Mouse (Mus musculus): ENCODE data around the gene Prdm12.

The Prdm12 gene

DNA sequence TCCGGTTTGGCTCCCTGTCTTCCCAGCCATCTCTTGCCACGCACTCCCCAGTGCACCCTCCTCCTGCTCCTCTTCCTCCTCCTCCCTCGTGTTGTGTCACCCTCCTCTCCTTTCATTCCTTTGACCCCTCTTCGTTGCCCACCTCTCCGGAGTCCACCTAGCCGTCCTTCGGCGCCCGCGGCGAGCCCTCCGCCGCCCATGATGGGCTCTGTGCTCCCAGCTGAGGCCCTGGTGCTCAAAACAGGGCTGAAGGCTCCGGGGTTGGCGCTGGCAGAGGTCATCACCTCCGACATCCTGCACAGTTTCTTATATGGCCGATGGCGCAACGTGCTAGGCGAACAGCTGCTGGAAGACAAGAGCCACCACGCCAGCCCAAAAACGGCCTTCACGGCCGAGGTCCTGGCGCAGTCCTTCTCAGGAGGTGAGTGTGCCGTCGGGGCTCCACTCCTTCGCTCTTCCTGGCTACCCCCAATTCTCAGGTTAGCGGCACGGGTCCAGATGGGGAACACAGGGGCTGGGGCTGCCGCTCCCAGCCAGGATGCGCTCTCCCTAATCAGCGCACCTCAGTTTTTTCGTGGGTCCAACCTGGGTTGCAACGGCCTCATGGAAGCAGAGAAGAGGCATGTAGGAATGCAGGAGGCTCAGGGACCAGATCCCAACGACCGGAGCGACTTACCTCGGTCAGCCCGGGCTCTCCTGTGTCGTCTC, at the start of gene Prdm12:
Gene Prdm12, plus strand, starts transcription at position 137 of the 708 bp plus-strand sequence.
- DNase-seq (ENCODE audit: low spot score in 2 of 2): no peak

DNA sequence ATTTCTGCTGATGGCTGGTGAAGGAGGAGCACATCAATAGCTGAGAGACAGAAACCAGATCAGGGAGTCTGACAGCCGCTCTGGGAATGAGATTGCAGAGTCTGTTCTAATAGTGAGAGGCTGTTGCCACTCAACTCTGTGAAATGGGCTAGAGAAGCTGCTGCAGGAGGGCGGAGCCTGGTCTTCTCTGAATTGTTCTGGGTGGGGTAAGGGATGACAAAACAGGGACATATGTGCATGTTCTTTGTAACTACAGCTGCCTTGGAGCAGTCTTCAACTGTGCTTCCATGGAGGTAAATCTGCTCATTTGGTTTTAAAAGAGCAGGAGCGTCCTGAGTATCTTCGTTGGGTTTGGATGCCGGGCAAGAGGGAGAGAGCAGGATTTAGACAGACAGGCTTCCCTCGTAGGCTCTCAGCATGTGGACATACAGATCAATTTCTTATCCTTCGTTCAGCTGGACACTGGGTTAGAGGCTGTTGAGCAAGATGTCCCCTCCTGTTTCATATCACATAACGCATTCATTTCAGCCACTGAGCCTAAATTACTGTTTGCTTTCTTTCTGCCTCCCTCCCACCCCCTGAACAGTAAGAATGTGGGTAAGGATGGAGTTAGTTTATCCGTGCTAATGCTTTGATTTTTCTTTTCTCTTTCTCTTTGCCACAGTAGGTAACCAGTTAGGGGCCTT, 47.9 kb upstream of the Prdm12 start:
- no peak for DNase-seq (ENCODE audit: low spot score in 2 of 2)

DNA sequence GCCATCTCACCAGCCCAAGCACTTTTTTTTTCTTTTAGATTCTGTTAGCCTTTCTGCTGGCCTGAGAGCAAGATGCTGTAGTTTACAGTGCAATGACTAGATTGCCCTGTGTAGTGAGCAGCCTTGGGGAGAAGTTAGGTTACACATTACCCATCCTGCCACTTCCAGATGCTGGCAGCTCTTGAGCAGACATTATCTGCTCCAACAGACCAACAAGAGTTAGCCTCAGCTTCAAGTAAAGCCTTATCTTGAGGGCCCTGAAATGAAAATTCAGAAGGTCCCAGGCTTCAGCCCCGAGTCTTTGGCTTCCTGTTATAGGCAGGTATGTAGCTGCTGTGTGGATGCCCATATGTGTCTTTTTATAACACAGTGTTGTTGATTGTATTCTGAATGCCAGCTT, 32.3 kb upstream of the Prdm12 start:
- DNase-seq (ENCODE audit: low spot score in 2 of 2): no peak

DNA sequence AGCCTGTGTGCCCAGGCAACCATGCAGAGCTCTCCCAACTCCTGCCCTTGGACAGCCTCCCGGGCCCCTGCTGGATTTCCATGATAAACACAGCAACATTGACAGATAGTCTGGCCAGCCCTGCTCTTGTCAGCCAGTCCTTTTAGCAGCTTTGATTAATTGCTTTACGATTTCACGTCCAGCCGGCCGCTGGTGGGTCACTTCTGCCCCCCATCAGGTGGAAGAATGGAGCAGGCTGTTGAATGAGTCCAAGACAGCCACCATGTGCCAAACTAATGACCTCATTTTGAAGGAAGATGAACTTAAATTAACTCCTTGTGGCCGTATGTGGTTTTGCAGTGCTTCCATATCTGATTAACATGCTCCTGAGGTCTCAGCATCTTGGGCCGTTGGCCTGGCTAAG, 30.0 kb upstream of the Prdm12 start:
- DNase-seq (ENCODE audit: low spot score in 2 of 2): no peak

DNA sequence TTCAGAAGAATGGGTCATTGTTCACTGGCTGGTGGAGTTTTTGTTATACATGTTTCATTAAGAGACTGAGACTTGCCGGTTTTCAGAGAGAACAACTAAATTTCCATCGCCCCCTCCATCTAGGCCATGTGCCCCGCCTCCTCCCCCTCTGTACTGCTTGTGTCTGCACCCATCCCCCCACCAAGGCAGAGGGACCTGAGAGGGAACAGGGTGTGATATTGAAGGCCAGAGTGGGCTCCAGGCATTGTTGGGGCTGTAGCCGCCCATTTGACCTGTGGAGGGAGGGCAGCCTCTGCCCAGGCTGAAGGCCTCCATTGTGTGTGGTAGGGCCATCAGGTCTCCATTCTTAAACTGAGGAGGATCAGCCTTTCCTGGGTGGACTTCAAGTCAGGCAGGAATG, 28.9 kb upstream of the Prdm12 start:
- no peak for DNase-seq (ENCODE audit: low spot score in 2 of 2)

DNA sequence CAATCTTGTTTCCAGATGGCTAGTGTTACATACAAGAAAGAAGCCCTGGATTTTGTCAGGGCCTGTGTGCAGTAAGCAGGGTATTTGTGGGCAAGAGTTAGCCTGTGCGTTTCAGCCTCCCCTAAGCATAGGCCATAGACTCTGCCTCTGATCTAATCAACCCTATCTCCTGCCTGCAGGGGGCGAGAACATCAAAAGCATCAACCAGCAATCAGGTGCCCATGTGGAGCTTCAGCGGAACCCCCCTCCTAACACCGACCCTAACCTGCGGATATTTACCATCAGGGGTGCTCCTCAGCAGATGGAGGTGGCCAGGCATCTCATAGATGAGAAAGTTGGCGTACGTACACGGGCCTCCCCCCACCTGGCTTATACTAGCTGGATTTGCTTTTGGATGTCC, 28.4 kb upstream of the Prdm12 start:
- DNase-seq (ENCODE audit: low spot score in 2 of 2): no peak

DNA sequence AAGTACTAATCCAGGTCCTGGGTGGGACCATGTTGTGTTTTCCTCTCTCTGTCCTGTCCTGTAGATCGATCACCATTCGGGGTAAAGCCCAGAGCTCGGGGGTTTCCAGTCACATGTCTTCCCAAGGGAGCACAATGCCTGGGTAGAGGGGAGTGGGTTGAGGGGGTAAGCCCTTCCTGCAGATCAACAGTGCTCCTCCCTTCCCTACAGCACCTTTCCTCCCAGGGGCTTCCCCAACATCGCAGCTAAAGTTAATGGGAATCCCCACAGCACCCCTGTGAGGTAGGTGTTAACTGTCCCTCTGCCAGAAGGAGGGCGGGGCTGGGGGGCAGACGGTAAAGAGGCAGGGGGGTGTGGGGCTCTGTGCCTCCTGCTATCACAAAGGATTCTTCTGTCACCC, 27.2 kb upstream of the Prdm12 start:
- DNase-seq (ENCODE audit: low spot score in 2 of 2): no peak

DNA sequence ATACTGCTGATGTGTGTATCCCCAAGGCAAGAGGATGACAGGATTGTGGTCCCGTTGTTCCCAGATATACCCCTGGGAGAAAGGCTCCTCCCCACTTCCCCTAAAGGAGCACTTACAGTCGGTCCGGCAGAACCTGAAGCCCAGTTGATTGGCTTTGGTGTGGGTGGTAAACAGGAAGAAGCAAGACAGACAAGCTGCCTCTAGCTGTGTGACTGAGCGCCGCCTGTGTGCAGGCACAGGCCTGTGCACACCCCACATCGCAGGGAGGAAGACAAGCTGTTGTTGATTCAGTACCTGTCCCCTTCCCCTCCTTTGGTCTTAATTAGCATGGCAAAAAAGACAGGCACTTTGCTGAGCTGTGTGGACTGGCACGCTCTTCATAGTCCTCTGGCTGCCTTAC, 26.1 kb upstream of the Prdm12 start:
- DNase-seq (ENCODE audit: low spot score in 2 of 2): no peak

DNA sequence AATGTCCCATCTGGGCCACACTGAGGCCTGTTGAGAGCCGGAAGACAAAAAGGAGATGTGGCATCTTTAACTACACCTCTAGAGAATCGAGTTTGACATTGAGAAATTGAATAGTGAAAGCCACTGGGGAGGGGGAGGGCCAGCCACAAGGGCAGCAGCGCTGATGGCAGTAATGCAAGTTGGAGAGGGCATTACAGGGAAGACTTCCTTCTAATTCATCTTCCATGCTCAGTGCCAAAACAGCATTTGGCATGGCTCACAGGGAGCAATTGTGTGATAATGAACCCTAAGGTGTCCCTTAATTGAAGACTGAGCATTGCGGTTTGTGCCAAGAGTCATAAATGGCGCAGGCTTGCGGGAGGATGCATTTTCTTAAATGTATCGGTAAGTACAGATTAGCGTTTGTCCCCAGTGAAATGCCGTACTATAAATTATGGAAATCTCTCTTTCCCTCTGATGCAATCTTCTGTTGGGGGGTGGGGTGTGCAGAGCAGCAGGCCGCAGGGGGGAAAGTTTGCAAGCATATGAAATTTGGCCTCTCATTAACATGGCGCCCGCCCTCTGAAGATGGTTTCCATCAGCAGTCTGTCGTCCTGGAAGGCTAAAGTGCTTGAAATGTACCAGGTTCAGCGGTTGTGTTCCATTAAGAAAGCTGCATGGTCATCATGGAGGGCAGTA, 21.2 kb upstream of the Prdm12 start:
- DNase-seq (ENCODE audit: low spot score in 2 of 2): no peak

DNA sequence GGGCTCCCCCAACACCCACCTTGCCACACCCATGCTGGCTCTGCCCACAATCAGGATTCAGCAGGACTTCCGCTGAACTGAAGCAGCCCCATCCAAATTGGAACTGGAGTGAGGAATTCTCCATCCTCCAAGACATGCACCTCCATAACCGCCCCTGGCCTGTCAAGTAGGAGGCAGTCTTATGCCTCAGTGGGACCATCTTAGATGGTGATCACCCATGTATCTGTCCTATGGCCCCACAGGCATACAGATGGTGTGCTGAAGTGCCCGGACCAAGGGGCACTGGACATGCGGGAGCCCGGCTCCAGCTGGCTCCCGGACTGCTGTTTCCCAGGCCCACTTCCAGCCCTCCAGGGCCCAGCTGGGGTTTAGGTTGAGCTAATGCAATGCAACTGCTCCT, 20.6 kb upstream of the Prdm12 start:
- no peak for DNase-seq (ENCODE audit: low spot score in 2 of 2)

DNA sequence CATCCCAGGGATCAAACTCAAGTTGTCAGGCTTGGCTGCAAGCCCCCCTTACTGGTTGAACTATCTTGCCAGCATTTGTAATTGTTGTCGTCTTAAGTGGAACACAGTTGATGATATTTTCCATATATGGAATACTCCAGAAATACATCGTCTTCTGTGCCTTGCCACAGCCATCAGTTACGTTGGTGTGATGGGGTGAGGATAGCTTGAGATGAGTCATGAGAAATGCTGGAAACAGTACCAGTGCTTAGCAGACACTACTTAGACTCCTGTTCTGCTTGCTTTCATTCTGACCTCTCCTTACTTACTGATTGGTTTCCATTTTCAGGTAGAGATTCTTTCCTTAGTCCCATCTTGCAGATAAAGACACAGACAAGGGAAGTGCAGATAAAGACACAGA, 6.3 kb upstream of the Prdm12 start:
- DNase-seq (ENCODE audit: low spot score in 2 of 2): no peak

DNA sequence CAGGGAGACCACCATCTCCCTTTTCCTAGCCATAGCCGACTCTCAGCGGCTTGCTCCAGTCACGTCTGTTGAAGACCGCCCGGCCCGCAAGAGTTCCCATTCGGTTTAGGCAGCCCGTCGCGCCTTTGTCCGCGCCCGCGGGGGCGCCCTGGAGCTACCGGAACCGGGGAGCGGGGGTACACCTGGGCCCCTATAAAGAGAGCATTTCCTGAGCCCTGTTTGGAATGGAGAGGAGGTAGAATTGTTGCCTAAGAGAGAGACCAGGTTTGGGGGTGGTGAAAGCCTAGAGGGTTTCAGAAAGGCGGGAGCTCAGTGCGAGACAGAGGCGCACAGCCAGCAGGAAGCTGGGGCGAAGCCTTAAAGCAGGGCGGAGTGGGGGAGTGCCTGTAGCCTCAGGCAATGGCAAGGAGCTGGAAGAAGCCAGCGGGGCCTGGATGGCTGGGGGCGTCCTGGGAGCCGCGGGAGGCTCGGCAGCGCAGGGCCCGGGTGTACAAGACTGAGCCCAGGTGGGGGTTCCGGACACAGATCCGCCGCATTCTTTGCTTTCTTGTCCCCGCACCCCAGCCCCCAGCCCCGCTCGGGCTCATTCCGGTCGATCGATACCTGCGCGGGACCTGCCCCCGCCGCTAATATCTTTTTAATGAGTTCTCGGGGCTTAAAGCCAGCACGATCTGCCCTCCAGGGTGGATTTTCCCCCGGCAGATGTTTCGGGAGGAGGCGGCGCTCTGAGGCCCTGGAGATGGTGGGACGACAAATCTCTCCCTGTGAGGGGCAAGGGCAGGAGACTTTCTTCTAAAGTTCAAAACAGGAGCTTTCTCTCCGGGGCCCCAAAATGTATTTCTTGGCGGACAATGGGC, 4.3 kb upstream of the Prdm12 start:
- no peak for DNase-seq (ENCODE audit: low spot score in 2 of 2)

DNA sequence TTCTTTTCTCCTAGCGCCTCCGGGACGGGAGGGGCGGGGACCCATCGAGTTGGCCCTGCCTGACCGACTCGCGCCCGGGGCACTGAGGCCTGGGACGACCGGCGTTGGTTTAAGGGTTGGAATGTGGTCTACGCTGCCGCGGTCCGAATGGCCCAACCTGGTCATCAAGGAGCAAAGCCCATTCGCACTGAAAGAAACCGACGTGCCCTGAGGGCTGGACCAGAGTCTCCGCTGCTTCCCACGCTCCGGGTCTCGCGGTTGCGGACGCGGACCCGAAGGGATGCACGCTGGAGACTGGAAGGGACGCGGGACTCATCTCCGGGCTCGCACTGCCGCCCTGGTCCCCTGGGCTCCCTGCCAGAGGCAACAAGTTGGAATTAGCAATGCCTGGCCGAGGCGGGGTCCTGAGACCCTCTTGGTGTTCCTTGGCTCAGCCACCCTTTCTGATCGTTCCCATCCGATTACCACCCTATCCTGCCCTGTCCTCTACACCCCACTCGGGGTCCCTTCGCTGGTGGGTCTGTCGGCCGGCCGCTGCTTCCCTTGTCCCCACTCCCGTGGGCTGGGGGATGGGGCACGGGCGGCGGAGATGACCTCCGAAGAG, 3.6 kb upstream of the Prdm12 start:
- DNase-seq (ENCODE audit: low spot score in 2 of 2): no peak

DNA sequence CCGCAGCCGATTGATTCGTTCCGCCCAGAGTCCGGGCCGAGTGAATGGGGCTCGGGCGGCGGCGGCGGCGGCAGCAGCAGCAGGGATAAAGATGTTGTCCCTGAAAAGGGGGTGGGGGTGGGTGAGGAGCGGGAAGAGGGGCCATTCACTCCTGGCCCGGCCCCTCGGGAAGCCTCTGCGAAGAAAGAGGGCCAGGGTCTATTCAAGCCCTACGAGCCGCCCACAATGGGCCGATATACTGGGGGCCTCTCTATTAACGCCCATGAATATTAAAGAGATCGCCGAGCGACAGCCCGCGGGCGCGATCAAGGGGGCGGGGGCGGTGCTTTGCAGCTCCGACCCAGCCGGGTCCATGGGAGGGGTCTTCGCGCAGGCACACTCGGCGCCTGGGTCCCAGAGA, 3.1 kb upstream of the Prdm12 start:
- DNase-seq (ENCODE audit: low spot score in 2 of 2): no peak

DNA sequence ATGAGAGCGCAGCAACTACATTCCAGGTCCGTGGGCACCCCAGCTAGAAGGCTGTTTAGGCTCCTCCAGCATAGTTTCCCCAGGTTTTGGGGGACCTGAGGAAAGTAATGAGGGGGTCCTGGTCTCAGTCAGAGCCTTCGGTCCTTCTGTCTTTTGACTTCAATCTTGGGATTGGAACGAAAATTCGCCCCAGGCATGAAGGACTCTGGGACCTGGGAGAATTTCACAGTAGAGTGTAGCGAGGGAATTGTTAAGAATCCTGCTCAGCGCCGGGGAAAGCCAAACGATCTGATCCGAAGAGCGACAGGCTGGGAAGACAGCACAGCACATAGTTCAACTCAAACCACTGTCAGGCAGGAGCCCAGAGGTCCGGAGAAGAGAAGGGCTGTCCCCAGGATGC, 2.5 kb upstream of the Prdm12 start:
- DNase-seq (ENCODE audit: low spot score in 2 of 2): no peak

DNA sequence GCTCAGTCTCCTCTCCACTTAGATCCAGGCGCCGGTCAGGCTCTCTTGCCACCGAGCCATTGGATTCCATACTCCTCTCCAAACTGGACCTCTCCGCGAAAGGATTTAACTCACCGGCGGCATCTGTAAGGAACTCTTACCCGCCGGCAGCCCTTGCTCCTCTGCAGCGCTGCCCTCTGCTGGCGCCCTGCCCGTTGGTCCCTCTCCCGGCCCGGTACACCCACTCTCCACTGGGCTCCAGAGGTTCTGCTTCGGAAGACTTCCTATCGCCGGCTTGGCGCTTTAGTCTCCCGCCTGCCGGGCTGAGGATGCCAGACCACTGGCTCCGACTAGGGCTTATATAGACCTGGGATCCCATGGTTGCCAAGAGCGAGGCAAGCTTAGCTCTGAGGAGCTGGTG, 2.0 kb upstream of the Prdm12 start:
- no peak for DNase-seq (ENCODE audit: low spot score in 2 of 2)

DNA sequence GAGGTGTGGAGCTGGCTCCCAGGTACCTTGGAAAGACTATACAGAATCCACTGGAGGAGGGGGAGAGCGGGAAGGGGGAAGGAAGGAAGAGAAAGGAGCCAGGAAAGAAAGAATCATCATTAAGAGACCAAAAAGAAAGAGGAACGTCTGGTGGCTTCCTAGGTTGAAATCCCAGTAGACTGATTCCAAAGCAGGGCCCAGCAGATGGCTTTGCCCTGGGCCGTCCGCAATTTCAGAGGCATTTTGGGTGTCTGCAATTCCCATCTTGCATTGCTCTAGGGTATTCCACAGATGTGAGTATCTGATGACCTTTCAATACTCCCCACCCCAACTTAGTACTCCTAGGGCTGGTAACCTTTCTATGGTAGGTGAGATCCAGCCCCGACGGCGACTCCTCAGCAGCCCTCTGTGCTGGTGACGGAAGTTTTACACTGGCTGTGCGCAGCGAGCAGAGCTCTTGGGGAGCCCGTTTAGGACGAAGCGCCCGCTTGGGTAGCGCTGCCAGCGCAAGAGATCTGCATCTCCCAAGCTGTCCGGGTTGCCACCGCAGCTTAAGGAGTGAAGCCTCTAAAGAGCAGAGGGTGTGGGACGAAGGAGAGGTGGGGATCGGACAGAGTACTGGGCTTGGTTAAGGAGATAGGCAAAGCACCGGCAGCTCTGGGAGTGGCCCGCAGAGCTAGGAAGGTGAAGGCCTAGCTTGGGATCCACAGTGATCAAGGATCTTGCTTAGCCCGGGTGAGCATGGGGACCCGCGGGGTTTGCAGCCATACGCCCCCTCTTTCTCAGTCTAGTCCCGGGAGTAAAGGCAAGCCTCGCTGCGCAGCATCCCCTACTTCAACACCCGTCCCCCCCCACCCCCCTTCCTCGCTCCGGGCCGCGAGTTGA, 1.0 kb upstream of the Prdm12 start:
- DNase-seq (ENCODE audit: low spot score in 2 of 2): no peak

DNA sequence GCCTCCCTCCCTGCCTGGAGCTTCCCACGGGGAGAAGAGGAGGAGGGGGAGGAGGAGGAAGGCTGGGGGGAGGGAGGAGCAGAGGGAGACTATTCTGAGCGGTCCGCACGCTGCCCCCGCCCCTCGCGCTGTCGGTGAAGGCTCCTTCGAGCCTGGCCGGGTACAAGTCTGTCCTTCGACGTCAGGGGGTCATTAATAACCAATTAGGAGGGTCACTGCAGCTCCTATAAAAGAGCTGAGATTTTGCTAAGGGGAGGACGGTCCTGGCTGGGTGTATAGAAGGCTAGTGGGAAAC, 424 bp upstream of the Prdm12 start:
- no peak for DNase-seq (ENCODE audit: low spot score in 2 of 2)

DNA sequence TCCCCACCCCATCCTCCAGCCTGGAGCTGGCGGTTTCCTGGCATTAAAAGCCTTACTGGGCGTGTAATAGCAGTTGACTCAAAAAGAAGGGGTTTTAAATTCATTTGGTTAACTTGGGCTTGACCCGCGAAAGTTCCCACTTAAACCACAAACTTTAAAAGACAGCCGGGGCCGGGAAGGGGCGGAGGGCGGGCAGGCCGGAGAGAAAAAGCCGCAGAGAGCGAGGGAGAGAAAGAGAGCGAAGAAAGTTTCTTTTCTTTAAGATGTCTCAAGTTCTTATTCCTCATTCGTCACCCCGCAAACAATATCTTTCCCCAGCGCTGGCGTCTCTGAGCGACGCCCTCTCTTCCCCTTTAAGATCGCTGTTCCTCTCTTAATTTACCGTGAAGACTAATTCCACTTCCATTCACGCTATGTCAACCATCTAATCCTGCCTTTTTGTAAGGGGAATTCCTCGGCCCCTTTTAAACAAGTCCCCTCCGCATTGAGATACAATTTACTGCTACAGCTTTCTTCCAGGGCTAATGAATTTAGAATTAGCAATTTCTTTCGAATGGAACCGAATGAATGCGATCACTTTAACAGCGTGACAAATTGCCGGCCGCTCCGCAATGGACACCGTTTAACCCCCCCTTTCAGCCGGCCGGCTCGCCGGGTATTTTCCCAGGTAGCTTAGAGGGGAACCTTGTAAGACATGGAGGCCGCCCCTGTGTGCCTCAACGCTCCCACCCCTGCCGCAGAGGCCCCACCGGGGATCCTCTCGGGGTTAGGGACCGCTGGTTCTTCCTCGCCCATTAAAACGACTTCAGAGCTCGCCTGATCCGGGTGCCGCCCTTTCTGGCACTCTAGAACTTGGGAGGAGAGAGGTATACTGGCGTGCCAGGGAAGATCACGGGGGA, 1.0 kb downstream of the Prdm12 start:
- DNase-seq (ENCODE audit: low spot score in 2 of 2): no peak

DNA sequence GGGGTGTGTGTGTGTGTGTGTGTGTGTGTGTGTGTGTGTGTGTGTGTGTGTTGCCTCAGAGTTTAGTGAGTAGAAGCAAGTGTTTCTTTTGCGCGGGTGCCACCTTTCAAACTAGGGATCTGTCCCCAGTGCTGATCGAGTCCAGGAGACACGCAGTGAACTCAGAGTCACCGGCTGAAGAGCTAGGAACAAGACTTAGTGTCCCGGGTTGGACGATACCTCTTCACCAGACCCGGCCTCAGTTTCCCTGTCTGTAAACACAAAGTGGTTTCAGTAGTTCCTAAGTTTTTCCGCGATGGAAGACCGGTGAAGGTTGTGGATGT, 1.6 kb downstream of the Prdm12 start:
- DNase-seq (ENCODE audit: low spot score in 2 of 2): no peak

All from frontal cortex, postnatal 10 days (tissue).